Mouse (Mus musculus): Measurements from ENCODE around the gene Ret. TPM values are rescaled to one million over a fixed set of nuclear protein-coding genes. Genes with fewer than 3 reads are reported as not detected.

Gene Ret
- polyA plus RNA-seq, 1 experiment = 0.10 TPM

GRCm38 (mm10) chr6:118180085-118180423 lies 17.5 kb downstream of the Ret start:
- Histone ChIP-seq H3K9me3 (no peaks in the 10 kb centered on the region), H3K4me1 (peaks cover 26% of the 10 kb centered on the region), H3K4me3 (replicated peaks) (no peak overlapping the region), H3K27me3 (replicated peaks) (peaks cover 72% of the 10 kb centered on the region), H3K36me3 (replicated peaks; ENCODE audit: low read length) (no peaks in the 10 kb centered on the region)
- no peak for TF ChIP-seq FLI1 (IDR thresholded peaks at IDR 0.05; ENCODE audit: low read length)
- no peak for TF ChIP-seq GATA1 (IDR thresholded peaks at IDR 0.05; ENCODE audit: borderline replicate concordance, low read length)

- Histone ChIP-seq H3K9me3 (no peaks in the 10 kb centered on the region), H3K27me3 (replicated peaks) (peaks cover 72% of the 10 kb centered on the region), H3K4me3 (replicated peaks) (no peak overlapping the region), H3K4me1 (peaks cover 26% of the 10 kb centered on the region), H3K36me3 (replicated peaks; ENCODE audit: low read length) (no peaks in the 10 kb centered on the region)
- TF ChIP-seq GATA1 (IDR thresholded peaks at IDR 0.05; ENCODE audit: borderline replicate concordance, low read length) = no peak
- no peak for TF ChIP-seq FLI1 (IDR thresholded peaks at IDR 0.05; ENCODE audit: low read length)
Measured at GRCm38 (mm10) chr6:118179316-118180084, 18.0 kb downstream of the Ret start.

GRCm38 (mm10) chr6:118173975-118174328 lies 23.6 kb downstream of the Ret start:
- Histone ChIP-seq H3K9me3 (no peaks in the 10 kb centered on the region), H3K4me3 (replicated peaks) (no peak overlapping the region), H3K4me1 (peaks cover 15% of the 10 kb centered on the region), H3K36me3 (replicated peaks; ENCODE audit: low read length) (no peaks in the 10 kb centered on the region), H3K27me3 (replicated peaks) (peaks cover 69% of the 10 kb centered on the region)
- TF ChIP-seq GATA1 (IDR thresholded peaks at IDR 0.05; ENCODE audit: borderline replicate concordance, low read length) (no peak), FLI1 (IDR thresholded peaks at IDR 0.05; ENCODE audit: low read length) (no peak)

GRCm38 (mm10) chr6:118173251-118173974 lies 24.1 kb downstream of the Ret start:
- peak overlapping the region; percentile 52 for H3K4me3 ChIP-seq (replicated peaks)
- no peak for TF ChIP-seq GATA1 (IDR thresholded peaks at IDR 0.05; ENCODE audit: borderline replicate concordance, low read length)
- TF ChIP-seq FLI1 (IDR thresholded peaks at IDR 0.05; ENCODE audit: low read length) = no peak
- no peaks in the 10 kb centered on the region for H3K9me3 ChIP-seq
- peaks cover 73% of the 10 kb centered on the region for H3K27me3 ChIP-seq (replicated peaks)
- peaks cover 18% of the 10 kb centered on the region for H3K4me1 ChIP-seq
- H3K36me3 ChIP-seq (replicated peaks; ENCODE audit: low read length) = no peaks in the 10 kb centered on the region

GRCm38 (mm10) chr6:118171386-118171785 lies 26.1 kb downstream of the Ret start:
- H3K4me3 ChIP-seq (replicated peaks) = no peak overlapping the region
- peaks cover 35% of the 10 kb centered on the region for H3K4me1 ChIP-seq
- no peaks in the 10 kb centered on the region for H3K36me3 ChIP-seq (replicated peaks; ENCODE audit: low read length)
- TF ChIP-seq GATA1 (IDR thresholded peaks at IDR 0.05; ENCODE audit: borderline replicate concordance, low read length) (no peak), FLI1 (IDR thresholded peaks at IDR 0.05; ENCODE audit: low read length) (no peak)
- no peaks in the 10 kb centered on the region for H3K9me3 ChIP-seq
- peaks cover 72% of the 10 kb centered on the region for H3K27me3 ChIP-seq (replicated peaks)

GRCm38 (mm10) chr6:118168106-118168505 lies 29.4 kb downstream of the Ret start:
- H3K9me3 ChIP-seq = no peaks in the 10 kb centered on the region
- TF ChIP-seq FLI1 (IDR thresholded peaks at IDR 0.05; ENCODE audit: low read length) = no peak
- no peak for TF ChIP-seq GATA1 (IDR thresholded peaks at IDR 0.05; ENCODE audit: borderline replicate concordance, low read length)
- peaks cover 47% of the 10 kb centered on the region for H3K4me1 ChIP-seq
- peaks cover 50% of the 10 kb centered on the region for H3K27me3 ChIP-seq (replicated peaks)
- H3K36me3 ChIP-seq (replicated peaks; ENCODE audit: low read length) = no peaks in the 10 kb centered on the region
- H3K4me3 ChIP-seq (replicated peaks) = no peak overlapping the region

- Histone ChIP-seq H3K27me3 (replicated peaks) (peaks cover 45% of the 10 kb centered on the region), H3K4me1 (peaks cover 47% of the 10 kb centered on the region), H3K9me3 (no peaks in the 10 kb centered on the region), H3K4me3 (replicated peaks) (peak overlapping the region; percentile 66), H3K36me3 (replicated peaks; ENCODE audit: low read length) (no peaks in the 10 kb centered on the region)
- no peak for TF ChIP-seq FLI1 (IDR thresholded peaks at IDR 0.05; ENCODE audit: low read length)
- TF ChIP-seq GATA1 (IDR thresholded peaks at IDR 0.05; ENCODE audit: borderline replicate concordance, low read length) = peak; percentile 68; the same call in 1 of the 3 replicates
Measured at GRCm38 (mm10) chr6:118167013-118167412, 30.5 kb downstream of the Ret start.

- TF ChIP-seq FLI1 (IDR thresholded peaks at IDR 0.05; ENCODE audit: low read length) (no peak), GATA1 (IDR thresholded peaks at IDR 0.05; ENCODE audit: borderline replicate concordance, low read length) (no peak)
- H3K9me3 ChIP-seq = no peaks in the 10 kb centered on the region
- no peak overlapping the region for H3K4me3 ChIP-seq (replicated peaks)
- H3K27me3 ChIP-seq (replicated peaks) = peaks cover 35% of the 10 kb centered on the region
- H3K4me1 ChIP-seq = peaks cover 47% of the 10 kb centered on the region
- no peaks in the 10 kb centered on the region for H3K36me3 ChIP-seq (replicated peaks; ENCODE audit: low read length)
Measured at GRCm38 (mm10) chr6:118165516-118165915, 32.0 kb downstream of the Ret start.

- Histone ChIP-seq H3K4me3 (replicated peaks) (no peak overlapping the region), H3K9me3 (no peaks in the 10 kb centered on the region), H3K4me1 (peaks cover 47% of the 10 kb centered on the region), H3K27me3 (replicated peaks) (peaks cover 33% of the 10 kb centered on the region), H3K36me3 (replicated peaks; ENCODE audit: low read length) (no peaks in the 10 kb centered on the region)
- TF ChIP-seq GATA1 (IDR thresholded peaks at IDR 0.05; ENCODE audit: borderline replicate concordance, low read length) (no peak), FLI1 (IDR thresholded peaks at IDR 0.05; ENCODE audit: low read length) (no peak)
Measured at GRCm38 (mm10) chr6:118164691-118165090, 32.8 kb downstream of the Ret start.

- TF ChIP-seq GATA1 (IDR thresholded peaks at IDR 0.05; ENCODE audit: borderline replicate concordance, low read length) = no peak
- no peak for TF ChIP-seq FLI1 (IDR thresholded peaks at IDR 0.05; ENCODE audit: low read length)
- Histone ChIP-seq H3K4me3 (replicated peaks) (no peak overlapping the region), H3K27me3 (replicated peaks) (peaks cover 24% of the 10 kb centered on the region), H3K4me1 (peaks cover 44% of the 10 kb centered on the region), H3K36me3 (replicated peaks; ENCODE audit: low read length) (no peaks in the 10 kb centered on the region), H3K9me3 (no peaks in the 10 kb centered on the region)
Measured at GRCm38 (mm10) chr6:118163086-118163485, 34.4 kb downstream of the Ret start.

All from megakaryocyte, embryonic 14.5 days (primary cell).